Mouse (Mus musculus): ENCODE measurements around the gene Srsf3. TPM values are rescaled to one million over a fixed set of nuclear protein-coding genes. Genes with fewer than 3 reads are reported as not detected.

The Srsf3 gene
- polyA plus RNA-seq, 1 experiment from 2014 or later = 605 TPM

DNA sequence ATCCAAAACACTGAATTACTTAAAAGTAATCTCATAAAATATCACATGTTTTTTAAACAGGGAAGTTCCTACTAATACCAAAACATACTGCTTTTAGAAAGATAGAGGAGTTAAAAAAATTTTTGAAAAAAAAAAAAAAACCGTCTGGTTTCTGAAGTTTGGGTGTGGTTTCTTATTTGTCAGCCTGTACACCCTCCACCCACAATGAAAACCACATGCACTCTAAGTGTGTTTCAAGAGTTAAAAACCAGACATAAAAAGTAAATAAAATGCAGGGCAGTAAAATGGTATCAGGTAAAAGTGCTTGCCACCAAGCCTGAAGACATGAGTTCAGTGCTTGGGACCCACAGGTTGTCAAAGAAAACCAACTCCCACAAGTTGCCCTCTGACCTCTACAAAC, 28.7 kb upstream of the Srsf3 start:
- Histone ChIP-seq H3K9me3 (replicated peaks) (no peaks in the 10 kb centered on the region), H3K9ac (no peak overlapping the region), H3K4me1 (peaks cover 27% of the 10 kb centered on the region), H3K27me3 (no peaks in the 10 kb centered on the region), H3K4me3 (replicated peaks) (no peak overlapping the region), H3K36me3 (peaks cover 35% of the 10 kb centered on the region), H3K4me2 (no peak overlapping the region), H3K27ac (no peak overlapping the region)
- WGBS = 70% methylated on average over 1 of the region's 1 CpGs
- no peak for ATAC-seq (replicated peaks; ENCODE audit: low FRiP score)

DNA sequence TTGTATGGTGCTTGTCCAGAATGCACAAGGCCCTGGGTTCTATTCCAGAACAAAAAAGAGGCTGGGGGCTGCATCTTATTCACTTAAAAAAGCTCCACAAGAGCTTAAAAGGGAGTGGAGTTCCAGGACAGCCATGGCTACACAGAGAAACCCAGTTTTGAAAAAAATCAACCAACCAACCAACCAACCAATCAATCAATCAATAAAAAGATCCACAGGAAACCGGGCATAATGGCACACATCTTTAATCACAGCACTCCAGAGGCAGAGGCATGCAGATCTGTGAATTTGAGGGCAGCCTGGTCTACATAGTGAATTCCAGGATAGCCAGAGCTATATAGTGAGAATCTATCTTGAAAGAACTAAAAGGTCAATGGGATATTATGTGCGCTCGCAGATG, 27.4 kb upstream of the Srsf3 start:
- H3K4me2 ChIP-seq = no peak overlapping the region
- no peak overlapping the region for H3K9ac ChIP-seq
- 93% methylated on average over 3 of the region's 3 CpGs for WGBS
- peaks cover 27% of the 10 kb centered on the region for H3K4me1 ChIP-seq
- no peak overlapping the region for H3K27ac ChIP-seq
- no peak overlapping the region for H3K4me3 ChIP-seq (replicated peaks)
- peaks cover 23% of the 10 kb centered on the region for H3K36me3 ChIP-seq
- H3K27me3 ChIP-seq = no peaks in the 10 kb centered on the region
- no peaks in the 10 kb centered on the region for H3K9me3 ChIP-seq (replicated peaks)
- no peak for ATAC-seq (replicated peaks; ENCODE audit: low FRiP score)

DNA sequence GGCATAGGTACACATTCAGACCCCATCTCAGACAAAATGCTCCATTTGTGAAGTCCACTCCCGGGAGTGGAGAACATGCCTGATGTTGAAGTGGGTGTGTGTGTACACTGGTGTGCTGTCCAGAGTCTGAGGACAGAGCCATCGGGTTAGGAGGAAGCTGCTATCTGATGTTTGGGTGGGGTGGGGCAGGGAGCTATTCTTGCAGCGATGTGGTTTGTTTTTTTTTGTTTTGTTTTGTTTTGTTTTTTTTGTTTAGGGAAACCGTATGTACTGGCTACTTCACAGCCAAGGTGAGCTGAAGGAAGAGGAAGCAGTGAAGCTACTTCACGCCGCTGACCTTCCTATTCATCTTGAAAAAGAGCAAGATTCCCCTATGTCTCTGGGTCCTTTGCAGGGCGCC, 25.6 kb upstream of the Srsf3 start:
- Histone ChIP-seq H3K4me2 (peak overlapping the region; percentile 88), H3K4me3 (replicated peaks) (peak overlapping the region; percentile 97), H3K27me3 (no peaks in the 10 kb centered on the region), H3K9me3 (replicated peaks) (no peaks in the 10 kb centered on the region), H3K9ac (peak overlapping the region; percentile 95), H3K27ac (peak overlapping the region; percentile 87), H3K36me3 (peaks cover 10% of the 10 kb centered on the region; the same call in 1 of the 2 replicates), H3K4me1 (peaks cover 27% of the 10 kb centered on the region)
- WGBS = 8% methylated on average over 7 of the region's 7 CpGs
- ATAC-seq (replicated peaks; ENCODE audit: low FRiP score) = no peak

DNA sequence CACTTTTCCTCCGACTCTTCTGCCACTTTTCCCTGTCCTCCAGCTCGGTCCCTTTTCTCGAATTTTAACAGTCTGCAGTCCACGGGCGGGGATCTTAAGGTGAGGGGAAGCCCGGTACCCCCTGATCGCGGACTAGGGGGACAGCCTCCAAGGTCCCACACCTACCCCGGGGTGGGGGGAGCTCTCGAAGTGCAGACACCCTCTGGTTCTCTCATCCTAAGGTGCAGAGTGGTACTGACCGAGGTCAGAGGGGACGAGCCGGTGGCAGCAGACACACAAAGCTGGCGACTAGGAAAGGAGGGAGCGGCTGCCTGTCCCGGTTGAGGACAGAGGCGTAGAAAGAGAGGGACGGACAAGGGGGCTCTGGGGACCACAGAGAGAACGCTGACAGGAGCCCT, 25.2 kb upstream of the Srsf3 start:
- Histone ChIP-seq H3K36me3 (peaks cover 10% of the 10 kb centered on the region; the same call in 1 of the 2 replicates), H3K9ac (peak overlapping the region; percentile 95), H3K27ac (peak overlapping the region; percentile 87), H3K4me1 (peaks cover 27% of the 10 kb centered on the region), H3K27me3 (no peaks in the 10 kb centered on the region), H3K4me2 (peak overlapping the region; percentile 88), H3K9me3 (replicated peaks) (no peaks in the 10 kb centered on the region), H3K4me3 (replicated peaks) (peak overlapping the region; percentile 97)
- 0% methylated on average over 19 of the region's 19 CpGs for WGBS
- no peak for ATAC-seq (replicated peaks; ENCODE audit: low FRiP score)

DNA sequence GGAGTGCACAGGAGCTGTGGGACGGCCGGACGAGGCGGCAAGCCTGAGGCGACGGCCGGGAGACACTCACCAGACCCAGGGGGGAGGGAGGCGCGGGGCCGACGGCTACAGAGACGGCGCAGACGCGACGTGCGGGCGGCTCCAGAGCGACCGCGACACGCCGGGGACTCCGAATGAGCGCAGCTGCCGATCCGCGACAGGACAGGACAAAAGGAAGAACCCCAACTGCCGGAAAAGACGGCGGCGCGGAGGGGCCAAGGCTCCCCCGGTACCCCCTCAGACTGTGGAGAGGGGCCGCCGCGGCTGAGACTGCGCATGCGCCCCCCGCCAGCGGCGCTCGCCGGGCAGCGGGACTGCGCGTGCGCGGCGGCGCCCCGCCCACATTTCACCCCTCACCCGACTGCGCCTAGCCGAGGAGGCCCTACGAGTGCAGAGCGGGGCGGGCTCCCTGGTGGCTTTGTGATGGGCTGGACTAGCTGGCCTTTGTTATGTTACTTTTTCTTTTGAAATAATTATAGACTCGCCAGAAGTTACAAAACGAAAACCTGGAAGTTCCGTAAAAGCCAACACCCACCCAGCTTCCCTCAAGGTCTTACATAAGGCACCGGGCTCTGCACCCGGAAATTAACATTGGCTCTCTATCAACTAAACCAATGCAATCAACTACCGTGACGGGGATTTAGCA, 24.6 kb upstream of the Srsf3 start, which contains the start of gene Stk38:
TSS of gene Stk38 (minus strand) at position 355 of the 685 bp plus-strand sequence.
- Histone ChIP-seq H3K36me3 (peaks cover 10% of the 10 kb centered on the region; the same call in 1 of the 2 replicates), H3K4me2 (peak within 1 kb of the TSS; percentile 88), H3K27ac (peak within 1 kb of the TSS; percentile 87), H3K9me3 (replicated peaks) (no peaks in the 10 kb centered on the region), H3K27me3 (no peaks in the 10 kb centered on the region), H3K4me3 (replicated peaks) (peak within 1 kb of the TSS; percentile 97), H3K4me1 (peaks cover 27% of the 10 kb centered on the region), H3K9ac (peak within 1 kb of the TSS; percentile 95)
- WGBS = under 1% methylated on average over 65 of the region's 65 CpGs
- ATAC-seq (replicated peaks; ENCODE audit: low FRiP score) = peak; percentile 97

DNA sequence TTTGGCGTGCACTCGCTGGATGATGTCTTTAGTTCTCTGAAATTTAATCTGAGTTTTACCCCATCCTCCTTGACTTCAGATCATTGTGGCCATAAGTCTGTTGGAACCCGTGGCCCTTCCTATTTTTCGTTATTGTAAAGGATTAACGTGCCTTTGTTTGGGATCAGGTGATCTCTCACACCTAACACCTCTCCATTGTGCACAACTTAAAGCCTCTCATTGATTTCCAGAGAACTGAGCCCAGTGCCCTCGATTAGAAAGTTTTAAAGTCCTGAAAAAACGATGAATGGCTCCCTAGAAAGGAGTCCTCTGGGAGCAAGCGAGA, 24.1 kb upstream of the Srsf3 start:
- 16% methylated on average over 8 of the region's 8 CpGs for WGBS
- H3K4me1 ChIP-seq = peaks cover 27% of the 10 kb centered on the region
- peak overlapping the region; percentile 88 for H3K4me2 ChIP-seq
- no peaks in the 10 kb centered on the region for H3K9me3 ChIP-seq (replicated peaks)
- H3K36me3 ChIP-seq = peaks cover 10% of the 10 kb centered on the region; the same call in 1 of the 2 replicates
- no peaks in the 10 kb centered on the region for H3K27me3 ChIP-seq
- peak overlapping the region; percentile 97 for H3K4me3 ChIP-seq (replicated peaks)
- H3K9ac ChIP-seq = peak overlapping the region; percentile 95; the same call in 1 of the 2 replicates
- H3K27ac ChIP-seq = peak overlapping the region; percentile 87
- no peak for ATAC-seq (replicated peaks; ENCODE audit: low FRiP score)

DNA sequence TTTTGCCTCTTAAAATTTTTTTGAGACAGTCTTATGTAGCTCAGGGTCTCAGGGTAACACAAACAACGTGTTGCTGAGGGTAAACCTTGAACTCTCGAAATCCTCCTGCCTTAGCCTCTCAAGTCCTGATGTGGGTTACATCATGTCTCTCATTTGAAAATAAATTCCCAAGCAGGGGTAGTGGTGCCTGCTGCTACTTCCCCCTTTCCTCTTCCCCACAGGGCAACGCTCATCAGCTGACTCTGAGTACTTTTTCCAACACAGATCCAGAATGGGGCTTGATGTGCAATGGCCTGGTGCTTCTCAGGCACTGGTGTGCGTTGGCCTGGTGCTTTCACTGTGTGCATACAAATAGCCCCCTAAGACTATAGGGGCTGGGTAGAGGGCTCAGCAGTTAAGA, 23.2 kb upstream of the Srsf3 start:
- H3K9ac ChIP-seq = no peak overlapping the region
- H3K4me2 ChIP-seq = no peak overlapping the region
- H3K9me3 ChIP-seq (replicated peaks) = no peaks in the 10 kb centered on the region
- no peaks in the 10 kb centered on the region for H3K27me3 ChIP-seq
- peaks cover 30% of the 10 kb centered on the region for H3K4me1 ChIP-seq
- no peak overlapping the region for H3K4me3 ChIP-seq (replicated peaks)
- no peak for ATAC-seq (replicated peaks; ENCODE audit: low FRiP score)
- H3K36me3 ChIP-seq = peaks cover 5% of the 10 kb centered on the region; the same call in 1 of the 2 replicates
- 90% methylated on average over 4 of the region's 4 CpGs for WGBS
- no peak overlapping the region for H3K27ac ChIP-seq

DNA sequence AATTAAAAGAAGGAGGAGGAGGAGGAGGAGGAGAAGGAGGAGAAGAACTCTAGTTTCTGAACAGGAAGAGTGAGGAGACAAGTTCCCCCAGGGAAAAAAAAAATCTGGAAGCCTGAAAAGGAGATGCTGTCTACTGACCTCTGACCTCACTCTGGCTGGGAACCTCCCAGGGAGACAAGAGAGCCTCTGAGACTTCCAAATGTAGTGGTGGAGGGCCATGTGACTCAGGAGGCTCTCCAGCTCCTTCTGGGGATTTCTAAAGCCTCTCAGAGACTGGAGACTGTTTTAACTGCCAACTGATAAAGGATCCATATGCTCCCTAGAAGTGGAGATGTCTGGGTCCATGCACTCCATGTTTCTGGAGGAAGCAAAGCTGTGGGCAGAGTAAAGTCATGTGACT, 18.2 kb upstream of the Srsf3 start:
- ATAC-seq (replicated peaks; ENCODE audit: low FRiP score) = peak; percentile 66; the same call in 1 of the 2 replicates
- H3K4me3 ChIP-seq (replicated peaks) = no peak overlapping the region
- H3K27me3 ChIP-seq = no peaks in the 10 kb centered on the region
- 0 out of 2 replicates have a peak overlapping the region, but pooled peaks have one; percentile 14 for H3K27ac ChIP-seq
- H3K9me3 ChIP-seq (replicated peaks) = no peaks in the 10 kb centered on the region
- H3K4me1 ChIP-seq = 0 out of 2 replicates have a peak, but pooled peaks cover 8% of the 10 kb centered on the region
- no peaks in the 10 kb centered on the region for H3K36me3 ChIP-seq
- no peak overlapping the region for H3K4me2 ChIP-seq
- H3K9ac ChIP-seq = no peak overlapping the region

DNA sequence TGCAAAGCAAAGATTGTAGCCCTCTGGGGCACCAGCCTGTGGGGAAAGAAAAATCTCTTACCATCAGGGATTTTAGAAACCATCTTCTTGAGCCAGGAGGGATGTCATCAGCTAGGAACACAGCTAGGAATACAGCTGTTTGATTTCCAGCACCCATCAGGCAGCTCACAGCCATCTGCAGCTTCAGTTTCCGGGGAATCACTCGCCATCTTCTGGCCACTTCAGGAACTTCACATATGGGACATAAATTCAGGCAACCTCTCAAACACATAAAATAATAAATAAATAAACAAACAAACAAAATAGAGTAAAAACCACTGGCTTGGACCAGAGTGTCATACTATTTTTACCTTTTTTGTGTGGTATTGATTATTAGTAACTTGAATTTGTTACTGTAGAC, 16.8 kb upstream of the Srsf3 start:
- Histone ChIP-seq H3K4me2 (no peak overlapping the region), H3K27me3 (no peaks in the 10 kb centered on the region), H3K9ac (no peak overlapping the region), H3K4me1 (0 out of 2 replicates have a peak, but pooled peaks cover 11% of the 10 kb centered on the region), H3K27ac (no peak overlapping the region), H3K9me3 (replicated peaks) (no peaks in the 10 kb centered on the region), H3K4me3 (replicated peaks) (no peak overlapping the region), H3K36me3 (no peaks in the 10 kb centered on the region)
- 17% methylated on average over 2 of the region's 2 CpGs for WGBS
- no peak for ATAC-seq (replicated peaks; ENCODE audit: low FRiP score)

DNA sequence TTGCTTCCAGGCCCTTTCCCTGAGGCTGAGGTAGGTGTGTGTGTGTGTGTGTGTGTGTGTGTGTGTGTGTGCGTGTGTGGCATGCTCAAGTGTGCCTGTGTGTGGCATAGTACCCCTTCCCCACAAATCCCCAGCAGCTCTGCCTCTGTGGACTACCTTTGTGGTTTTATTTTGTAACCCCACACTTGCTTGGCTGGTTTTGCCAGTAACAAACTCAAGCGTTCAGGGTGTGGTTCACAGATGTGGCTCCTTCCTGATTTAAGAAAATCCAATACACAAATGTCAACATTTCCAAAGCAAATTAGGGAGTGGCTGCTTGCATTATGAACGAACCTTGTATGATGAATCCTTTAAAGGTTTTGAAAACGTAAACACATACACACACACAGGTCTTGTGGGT, 15.7 kb upstream of the Srsf3 start:
- Histone ChIP-seq H3K4me1 (0 out of 2 replicates have a peak, but pooled peaks cover 11% of the 10 kb centered on the region), H3K27me3 (no peaks in the 10 kb centered on the region), H3K4me3 (replicated peaks) (no peak overlapping the region), H3K27ac (no peak overlapping the region), H3K9me3 (replicated peaks) (no peaks in the 10 kb centered on the region), H3K4me2 (no peak overlapping the region), H3K9ac (no peak overlapping the region), H3K36me3 (no peaks in the 10 kb centered on the region)
- no peak for ATAC-seq (replicated peaks; ENCODE audit: low FRiP score)
- 86% methylated on average over 4 of the region's 4 CpGs for WGBS

DNA sequence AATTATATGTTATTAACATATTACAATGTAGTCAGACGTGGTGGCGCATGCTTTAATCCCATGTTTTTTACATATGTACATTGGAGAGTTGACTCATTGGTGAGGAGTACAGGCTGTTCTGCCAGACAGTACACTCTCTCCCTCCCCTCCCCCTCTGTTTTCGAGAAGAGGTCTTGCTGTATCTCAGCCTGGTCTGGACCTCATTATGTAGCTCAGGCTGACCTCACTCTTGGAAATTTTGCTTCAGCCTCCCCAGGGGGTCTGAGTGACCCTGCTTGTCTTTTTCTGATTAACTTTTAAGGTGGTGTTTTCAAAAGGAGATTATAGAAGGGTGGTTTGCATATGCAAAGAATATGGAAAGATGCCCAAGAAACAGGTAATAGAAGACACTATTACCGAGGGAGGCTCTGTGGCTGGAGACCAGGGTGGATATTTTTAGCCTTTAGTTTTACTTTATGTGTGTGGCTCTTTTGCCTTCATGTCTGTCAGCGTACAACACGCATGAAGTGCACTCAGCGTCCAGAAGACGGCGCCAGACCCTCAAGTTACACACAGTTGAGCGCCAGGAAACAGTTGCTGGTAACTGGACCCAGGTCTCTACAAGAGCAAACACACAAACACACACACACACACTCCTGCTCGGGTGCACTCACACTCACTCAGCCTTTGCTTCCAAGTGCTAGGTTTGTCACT, 14.0 kb upstream of the Srsf3 start:
- H3K27me3 ChIP-seq = no peaks in the 10 kb centered on the region
- no peak overlapping the region for H3K9ac ChIP-seq
- no peak overlapping the region for H3K4me3 ChIP-seq (replicated peaks)
- H3K9me3 ChIP-seq (replicated peaks) = no peaks in the 10 kb centered on the region
- WGBS = 49% methylated on average over 11 of the region's 11 CpGs
- 0 out of 2 replicates have a peak, but pooled peaks cover 14% of the 10 kb centered on the region for H3K4me1 ChIP-seq
- no peak for ATAC-seq (replicated peaks; ENCODE audit: low FRiP score)
- H3K4me2 ChIP-seq = no peak overlapping the region
- no peaks in the 10 kb centered on the region for H3K36me3 ChIP-seq
- H3K27ac ChIP-seq = no peak overlapping the region

DNA sequence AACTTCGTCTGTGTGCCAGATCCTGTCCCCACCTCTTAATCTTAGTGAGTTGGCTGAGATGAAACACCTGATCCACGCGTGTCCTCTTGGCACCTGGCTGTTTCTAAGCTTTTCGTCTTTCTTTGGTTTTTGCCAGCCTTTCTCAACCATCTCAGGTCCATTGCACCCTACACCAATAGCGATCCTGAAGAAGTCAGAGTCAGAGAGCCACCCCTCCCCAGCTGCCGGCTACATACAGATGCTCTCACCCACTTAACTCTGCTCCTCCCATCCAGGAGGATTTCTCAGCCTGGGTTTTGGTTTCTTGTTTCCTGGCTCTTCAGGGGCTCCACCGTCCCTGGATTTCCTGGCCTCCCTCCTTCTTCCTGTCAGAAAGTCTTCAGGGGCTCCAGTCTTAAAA, 13.0 kb upstream of the Srsf3 start:
- WGBS = 66% methylated on average over 7 of the region's 7 CpGs
- ATAC-seq (replicated peaks; ENCODE audit: low FRiP score) = no peak

More for the DNA sequence above, 13.0 kb upstream of the Srsf3 start:
- Histone ChIP-seq H3K36me3 (no peaks in the 10 kb centered on the region), H3K4me2 (no peak overlapping the region), H3K4me1 (peaks cover 12% of the 10 kb centered on the region), H3K9ac (no peak overlapping the region), H3K4me3 (replicated peaks) (no peak overlapping the region), H3K27ac (no peak overlapping the region), H3K27me3 (no peaks in the 10 kb centered on the region), H3K9me3 (replicated peaks) (no peaks in the 10 kb centered on the region)
